ENCODE assay signal across 26 mouse cellular contexts in genomic region chr13:94938418-94938817, GRCm38 (mm10).
"Had no signal": no experiment of that assay in that cellular context is flagged by ENCODE, and none has a peak within 500 bp of the region (broad histone marks: within the 10 kb centered on the region; RNA-seq: fewer than 3 reads in every experiment).

No protein-coding gene starts in this region.

- H3K27me3 ChIP-seq: embryonic facial prominence, embryonic 12.5 days; embryonic facial prominence, embryonic 15.5 days; forebrain, embryonic 15.5 days had no signal

- H3K9me3 ChIP-seq: embryonic facial prominence, embryonic 10.5 days; embryonic facial prominence, embryonic 12.5 days; embryonic facial prominence, embryonic 13.5 days; embryonic facial prominence, embryonic 15.5 days; forebrain, embryonic 10.5 days; forebrain, embryonic 12.5 days; forebrain, embryonic 13.5 days; forebrain, embryonic 15.5 days; heart, embryonic 10.5 days had no signal

- H3K4me1 ChIP-seq: embryonic facial prominence, embryonic 10.5 days; embryonic facial prominence, embryonic 12.5 days; embryonic facial prominence, embryonic 13.5 days; embryonic facial prominence, embryonic 15.5 days; forebrain, embryonic 10.5 days; forebrain, embryonic 12.5 days; forebrain, embryonic 13.5 days; forebrain, embryonic 15.5 days; heart, embryonic 10.5 days had no signal

- H3K9ac ChIP-seq: embryonic facial prominence, embryonic 12.5 days; embryonic facial prominence, embryonic 13.5 days; embryonic facial prominence, embryonic 15.5 days; forebrain, embryonic 12.5 days; forebrain, embryonic 13.5 days; forebrain, embryonic 15.5 days; forebrain, postnatal 0 days had no signal

- ATAC-seq: forebrain, embryonic 13.5 days; forebrain, embryonic 14.5 days; forebrain, embryonic 15.5 days; forebrain, embryonic 16.5 days; forebrain, postnatal 0 days had no signal

- DNase-seq: cerebellum, postnatal 10 days; cerebellum, postnatal 14 days; cerebellum, postnatal 25 days; cerebellum, postnatal 36 days; embryo, embryonic 11 days; forebrain, postnatal 0 days; gastrocnemius, adult 2 months; gastrocnemius, postnatal 10 days; gastrocnemius, postnatal 14 days; gastrocnemius, postnatal 25 days; gastrocnemius, postnatal 36 days; heart, adult 11 months; heart, adult 18-20 months; heart, adult 2 months had no signal

- H3K4me2 ChIP-seq: embryonic facial prominence, embryonic 12.5 days; embryonic facial prominence, embryonic 13.5 days; embryonic facial prominence, embryonic 15.5 days; forebrain, embryonic 12.5 days; forebrain, embryonic 13.5 days; forebrain, embryonic 15.5 days had no signal

- H3K27ac ChIP-seq: embryonic facial prominence, embryonic 10.5 days; embryonic facial prominence, embryonic 12.5 days; embryonic facial prominence, embryonic 13.5 days; embryonic facial prominence, embryonic 15.5 days; forebrain, embryonic 10.5 days; forebrain, embryonic 12.5 days; forebrain, embryonic 13.5 days; forebrain, embryonic 15.5 days; gastrocnemius, adult 2 months; heart, adult 2 months; heart, embryonic 10.5 days had no signal

- H3K36me3 ChIP-seq: embryonic facial prominence, embryonic 10.5 days; embryonic facial prominence, embryonic 12.5 days; embryonic facial prominence, embryonic 13.5 days; embryonic facial prominence, embryonic 15.5 days; forebrain, embryonic 10.5 days; forebrain, embryonic 12.5 days; forebrain, embryonic 15.5 days; heart, embryonic 10.5 days had no signal

- H3K4me3 ChIP-seq: embryonic facial prominence, embryonic 10.5 days; embryonic facial prominence, embryonic 12.5 days; embryonic facial prominence, embryonic 13.5 days; embryonic facial prominence, embryonic 15.5 days; erythroblast, embryonic 14.5 days; forebrain, embryonic 10.5 days; forebrain, embryonic 12.5 days; forebrain, embryonic 13.5 days; forebrain, embryonic 15.5 days; gastrocnemius, adult 2 months; heart, adult 2 months; heart, embryonic 10.5 days had no signal
